16 mouse cellular contexts compared by ENCODE assay signal in the genomic region with DNA sequence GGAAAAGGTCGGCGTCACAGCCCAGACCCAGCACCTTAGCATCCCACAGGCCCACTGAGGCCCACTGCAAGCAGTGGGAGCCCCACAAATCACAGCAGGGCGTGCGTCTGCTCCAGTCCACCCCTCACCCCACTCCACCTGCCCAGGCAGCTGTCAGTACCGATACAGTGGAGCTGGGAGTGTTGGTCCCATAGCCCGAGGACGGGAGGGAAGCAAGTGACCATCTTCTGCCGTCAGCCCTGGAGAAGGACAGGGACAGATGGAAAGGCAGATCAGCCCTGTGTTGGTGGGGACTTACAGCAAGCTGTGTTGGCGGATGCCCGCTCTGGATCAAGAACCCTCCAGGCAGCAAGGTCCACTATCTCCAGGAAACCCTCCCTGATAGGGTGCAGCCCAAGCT. TPM values are rescaled to one million over a fixed set of nuclear protein-coding genes. Genes with fewer than 3 reads are reported as not detected.
DNase-seq lines count a peak whose midpoint lies in the region; ATAC-seq and TF ChIP-seq lines count a peak whose summit lies in the region.
"Had no signal": no experiment of that assay in that cellular context is flagged by ENCODE, and none has a peak within 500 bp of the region (broad histone marks: within the 10 kb centered on the region; RNA-seq: fewer than 3 reads in every experiment).

No protein-coding gene starts in this region.

- no peak overlapping the region for H3K4me3 ChIP-seq in forebrain, embryonic 13.5 days
- no peak overlapping the region for H3K4me3 ChIP-seq in forebrain, embryonic 12.5 days (replicated peaks)
- H3K4me3 ChIP-seq in hindbrain, embryonic 10.5 days: 0 out of 2 replicates have a peak overlapping the region, but pooled peaks have one; percentile 0
- H3K4me3 ChIP-seq in hindbrain, embryonic 11.5 days (ENCODE audit: low read depth, low read length): no peak overlapping the region; the same call in 1 of the 2 replicates
- peak overlapping the region; percentile 66; the same call in 1 of the 2 replicates for H3K4me3 ChIP-seq in E14TG2a.4 (replicated peaks; ENCODE audit: low read length)
- H3K4me3 ChIP-seq: myocyte; stomach, embryonic 15.5 days had no signal

- H3K27ac ChIP-seq in forebrain, embryonic 13.5 days: no peak overlapping the region
- no peak overlapping the region for H3K27ac ChIP-seq in forebrain, embryonic 12.5 days
- 0 out of 2 replicates have a peak overlapping the region, but pooled peaks have one; percentile 2 for H3K27ac ChIP-seq in hindbrain, embryonic 10.5 days
- H3K27ac ChIP-seq in hindbrain, embryonic 11.5 days (ENCODE audit: low read depth, low read length): no peak overlapping the region
- H3K27ac ChIP-seq: stomach, embryonic 15.5 days had no signal

- no peak for ATAC-seq in forebrain, embryonic 13.5 days
- no peak for ATAC-seq in forebrain, embryonic 12.5 days (ENCODE audit: low FRiP score)
- ATAC-seq in hindbrain, embryonic 11.5 days (ENCODE audit: low FRiP score): no peak

- no peak for TF ChIP-seq CTCF in E14TG2a.4 (conservative IDR thresholded peaks at IDR 0.05; ENCODE audit: low read length)

- H3K9ac ChIP-seq in forebrain, embryonic 13.5 days: 0 out of 2 replicates have a peak overlapping the region, but pooled peaks have one; percentile 2
- no peak overlapping the region for H3K9ac ChIP-seq in forebrain, embryonic 12.5 days
- H3K9ac ChIP-seq in hindbrain, embryonic 11.5 days (ENCODE audit: low read depth, low read length): no peak overlapping the region
- H3K9ac ChIP-seq: stomach, embryonic 15.5 days had no signal

- 79% methylated on average over 10 of the region's 10 CpGs for WGBS in forebrain, embryonic 13.5 days
- WGBS in forebrain, embryonic 12.5 days: 85% methylated on average over 10 of the region's 10 CpGs
- 78% methylated on average over 10 of the region's 10 CpGs for WGBS in hindbrain, embryonic 10.5 days
- 83% methylated on average over 10 of the region's 10 CpGs for WGBS in hindbrain, embryonic 11.5 days

- H3K27me3 ChIP-seq in forebrain, embryonic 13.5 days: 0 out of 2 replicates have a peak, but pooled peaks cover 8% of the 10 kb centered on the region
- H3K27me3 ChIP-seq in forebrain, embryonic 12.5 days: peaks cover 25% of the 10 kb centered on the region; the same call in 1 of the 2 replicates
- peaks cover 56% of the 10 kb centered on the region for H3K27me3 ChIP-seq in hindbrain, embryonic 10.5 days (ENCODE audit: insufficient read depth, poor library complexity, severe bottlenecking)
- H3K27me3 ChIP-seq in hindbrain, embryonic 11.5 days (ENCODE audit: control insufficient read depth, insufficient read depth, low read length): peaks cover 2% of the 10 kb centered on the region; the same call in 1 of the 2 replicates
- peaks cover 5% of the 10 kb centered on the region for H3K27me3 ChIP-seq in E14TG2a.4 (ENCODE audit: insufficient read depth, low read length)
- H3K27me3 ChIP-seq: stomach, embryonic 15.5 days had no signal

- peaks cover 33% of the 10 kb centered on the region for H3K4me1 ChIP-seq in forebrain, embryonic 13.5 days
- peaks cover 39% of the 10 kb centered on the region for H3K4me1 ChIP-seq in forebrain, embryonic 12.5 days
- peaks cover 65% of the 10 kb centered on the region for H3K4me1 ChIP-seq in hindbrain, embryonic 10.5 days (replicated peaks)
- H3K4me1 ChIP-seq in hindbrain, embryonic 11.5 days (replicated peaks; ENCODE audit: control insufficient read depth, insufficient read depth, low read length): peaks cover 9% of the 10 kb centered on the region
- H3K4me1 ChIP-seq in E14TG2a.4 (replicated peaks; ENCODE audit: low read depth, low read length): peaks cover 79% of the 10 kb centered on the region

- no peaks in the 10 kb centered on the region for H3K9me3 ChIP-seq in forebrain, embryonic 13.5 days (replicated peaks)
- no peaks in the 10 kb centered on the region for H3K9me3 ChIP-seq in forebrain, embryonic 12.5 days
- no peaks in the 10 kb centered on the region for H3K9me3 ChIP-seq in hindbrain, embryonic 10.5 days
- no peaks in the 10 kb centered on the region for H3K9me3 ChIP-seq in hindbrain, embryonic 11.5 days (ENCODE audit: control insufficient read depth, low read length)
- no peaks in the 10 kb centered on the region for H3K9me3 ChIP-seq in E14TG2a.4 (ENCODE audit: low read length)
- H3K9me3 ChIP-seq: midbrain, embryonic 10.5 days; stomach, embryonic 15.5 days had no signal

- no peak for DNase-seq in hindbrain, embryonic 10.5 days (ENCODE audit: low spot score)
- DNase-seq in hindbrain, embryonic 11.5 days (ENCODE audit: low spot score): no peak
- DNase-seq in cerebellum, postnatal 14 days: peak; percentile 49 to 65
- DNase-seq in right cerebral cortex, postnatal 25 days: no peak
- DNase-seq: adrenal gland, adult 8-10 months; kidney, adult 2 months; kidney, postnatal 36 days; left cerebral cortex, postnatal 4 days; right cerebral cortex, adult 18-20 months; spleen, adult 18-20 months had no signal

- H3K36me3 ChIP-seq in forebrain, embryonic 13.5 days (ENCODE audit: poor library complexity, severe bottlenecking): peaks cover 54% of the 10 kb centered on the region
- H3K36me3 ChIP-seq in forebrain, embryonic 12.5 days (replicated peaks): peaks cover 49% of the 10 kb centered on the region
- peaks cover 58% of the 10 kb centered on the region for H3K36me3 ChIP-seq in hindbrain, embryonic 10.5 days
- peaks cover 1% of the 10 kb centered on the region; the same call in 1 of the 2 replicates for H3K36me3 ChIP-seq in hindbrain, embryonic 11.5 days (ENCODE audit: control insufficient read depth, insufficient read depth, low read length)
- H3K36me3 ChIP-seq in E14TG2a.4 (ENCODE audit: insufficient read depth, low read length): peaks cover 48% of the 10 kb centered on the region

- H3K4me2 ChIP-seq in forebrain, embryonic 13.5 days: no peak overlapping the region
- H3K4me2 ChIP-seq in forebrain, embryonic 12.5 days: no peak overlapping the region
- no peak overlapping the region for H3K4me2 ChIP-seq in hindbrain, embryonic 11.5 days (replicated peaks; ENCODE audit: low read depth, low read length)
- H3K4me2 ChIP-seq: stomach, embryonic 15.5 days had no signal

RNA-seq across cellular contexts. Expression of a gene that starts 12.5 kb away (rescaled TPM):
- polyA plus RNA-seq in forebrain, embryonic 13.5 days (2015; fragmentation: Nextera tagmentation; extraction: Ambion mirVana): 84.3 and 84.6 TPM in 2 replicates
- 72.7 and 79.1 TPM in 2 replicates for polyA plus RNA-seq in forebrain, embryonic 12.5 days (2016; fragmentation: Nextera tagmentation; extraction: Ambion mirVana)
- 73.4 and 82.1 TPM in 2 replicates for polyA plus RNA-seq in hindbrain, embryonic 10.5 days (2016; fragmentation: Nextera tagmentation; extraction: Ambion mirVana)
- 31.5 and 36.5 TPM in 2 replicates for polyA plus RNA-seq in hindbrain, embryonic 11.5 days (2014; fragmentation: Nextera tagmentation; extraction: Ambion mirVana)

RNA-seq across cellular contexts. Expression of a gene that starts 15.8 kb away (rescaled TPM):
- 15.8 and 16.0 TPM in 2 replicates for polyA plus RNA-seq in forebrain, embryonic 13.5 days (2015; fragmentation: Nextera tagmentation; extraction: Ambion mirVana)
- polyA plus RNA-seq in forebrain, embryonic 12.5 days (2016; fragmentation: Nextera tagmentation; extraction: Ambion mirVana): 14.5 and 16.8 TPM in 2 replicates
- 11.4 and 18.2 TPM in 2 replicates for polyA plus RNA-seq in hindbrain, embryonic 10.5 days (2016; fragmentation: Nextera tagmentation; extraction: Ambion mirVana)
- polyA plus RNA-seq in hindbrain, embryonic 11.5 days (2014; fragmentation: Nextera tagmentation; extraction: Ambion mirVana): 11.2 and 12.3 TPM in 2 replicates

RNA-seq across cellular contexts. Expression of a gene that starts 19.2 kb away (rescaled TPM):
- polyA plus RNA-seq in forebrain, embryonic 13.5 days (2015; fragmentation: Nextera tagmentation; extraction: Ambion mirVana): 0.09 TPM in 1 of 2 replicates, not detected in the other
- not detected in 2 replicates for polyA plus RNA-seq in forebrain, embryonic 12.5 days (2016; fragmentation: Nextera tagmentation; extraction: Ambion mirVana)
- polyA plus RNA-seq in hindbrain, embryonic 10.5 days (2016; fragmentation: Nextera tagmentation; extraction: Ambion mirVana): 0.05 TPM in 1 of 2 replicates, not detected in the other
- 0.08 TPM in 1 of 2 replicates, not detected in the other for polyA plus RNA-seq in hindbrain, embryonic 11.5 days (2014; fragmentation: Nextera tagmentation; extraction: Ambion mirVana)

RNA-seq across cellular contexts. Expression of a gene that starts 28.3 kb away (rescaled TPM):
- polyA plus RNA-seq in forebrain, embryonic 13.5 days (2015; fragmentation: Nextera tagmentation; extraction: Ambion mirVana): 44.8 and 48.0 TPM in 2 replicates
- polyA plus RNA-seq in forebrain, embryonic 12.5 days (2016; fragmentation: Nextera tagmentation; extraction: Ambion mirVana): 33.2 and 34.5 TPM in 2 replicates
- polyA plus RNA-seq in hindbrain, embryonic 10.5 days (2016; fragmentation: Nextera tagmentation; extraction: Ambion mirVana): 35.0 and 40.6 TPM in 2 replicates
- 38.7 and 40.6 TPM in 2 replicates for polyA plus RNA-seq in hindbrain, embryonic 11.5 days (2014; fragmentation: Nextera tagmentation; extraction: Ambion mirVana)

RNA-seq across cellular contexts. Expression of a gene that starts 34.6 kb away (rescaled TPM):
- 180 and 188 TPM in 2 replicates for polyA plus RNA-seq in forebrain, embryonic 13.5 days (2015; fragmentation: Nextera tagmentation; extraction: Ambion mirVana)
- 87.8 and 95.4 TPM in 2 replicates for polyA plus RNA-seq in forebrain, embryonic 12.5 days (2016; fragmentation: Nextera tagmentation; extraction: Ambion mirVana)
- polyA plus RNA-seq in hindbrain, embryonic 10.5 days (2016; fragmentation: Nextera tagmentation; extraction: Ambion mirVana): 24.8 and 70.3 TPM in 2 replicates
- 91.5 and 94.3 TPM in 2 replicates for polyA plus RNA-seq in hindbrain, embryonic 11.5 days (2014; fragmentation: Nextera tagmentation; extraction: Ambion mirVana)

Comparison
In these comparisons a context has a peak if more than half of its experiments do, and no peak if none do; other contexts are left out.
1. H3K4me3 ChIP-seq: peak in hindbrain, embryonic 10.5 days (single experiment) and E14TG2a.4 (single experiment); none in forebrain, embryonic 13.5 days (single experiment), forebrain, embryonic 12.5 days (single experiment) and hindbrain, embryonic 11.5 days (single experiment).
2. DNase-seq: peak in cerebellum, postnatal 14 days (2 of 2); none in hindbrain, embryonic 10.5 days (single experiment), hindbrain, embryonic 11.5 days (single experiment) and right cerebral cortex, postnatal 25 days (single experiment).